Mouse (Mus musculus): ENCODE results near the gene Bptf.
"Not testable (repeated sequence)": the region's sequence is repeated elsewhere in the genome, so short reads cannot be mapped to it uniquely, and the experiment has no call there.

Bptf gene

DNA sequence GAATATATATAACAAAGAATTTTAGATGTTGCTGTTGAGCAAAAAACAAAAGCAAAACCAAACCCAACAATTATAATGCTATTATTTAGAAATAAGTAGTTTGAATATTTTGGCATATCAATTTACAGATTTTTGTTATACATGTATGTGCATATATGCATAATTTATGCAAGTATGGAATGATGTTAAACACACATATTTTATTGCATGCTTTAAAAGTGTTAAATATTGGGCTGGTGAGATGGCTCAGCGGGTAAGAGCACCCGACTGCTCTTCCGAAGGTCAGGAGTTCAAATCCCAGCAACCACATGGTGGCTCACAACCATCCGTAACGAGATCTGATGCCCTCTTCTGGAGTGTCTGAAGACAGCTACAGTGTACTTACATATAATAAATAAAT, 112.2 kb downstream of the Bptf start:
- not testable (repeated sequence) for DNase-seq (ENCODE audit: extremely low read depth, low read depth, low spot score)

DNA sequence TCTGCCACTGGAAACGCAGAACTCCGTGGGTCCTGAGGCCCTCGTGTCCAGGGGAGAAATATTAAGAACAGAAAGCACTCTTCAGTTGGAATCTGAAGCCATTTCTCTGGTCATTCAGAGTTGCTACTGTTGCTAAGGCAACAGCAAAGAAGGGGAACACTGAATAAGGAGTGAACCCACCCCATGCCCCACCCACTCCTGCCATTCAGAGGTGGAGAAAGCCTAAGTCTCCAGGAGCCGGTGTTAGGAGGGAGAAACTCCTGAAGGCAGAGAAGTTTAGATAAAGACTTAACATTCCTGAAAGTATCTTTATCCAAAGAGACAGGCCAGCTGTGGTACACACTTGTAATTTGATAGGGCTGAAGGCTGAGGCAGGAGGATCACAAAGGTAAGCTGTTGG, 112.6 kb downstream of the Bptf start:
- no peak for DNase-seq (ENCODE audit: extremely low read depth, low read depth, low spot score)

- DNase-seq (ENCODE audit: extremely low read depth, low read depth, low spot score): no peak
Observed at GRCm38 (mm10) chr11:107018606-107019005, 113.3 kb downstream of the Bptf start.

DNA sequence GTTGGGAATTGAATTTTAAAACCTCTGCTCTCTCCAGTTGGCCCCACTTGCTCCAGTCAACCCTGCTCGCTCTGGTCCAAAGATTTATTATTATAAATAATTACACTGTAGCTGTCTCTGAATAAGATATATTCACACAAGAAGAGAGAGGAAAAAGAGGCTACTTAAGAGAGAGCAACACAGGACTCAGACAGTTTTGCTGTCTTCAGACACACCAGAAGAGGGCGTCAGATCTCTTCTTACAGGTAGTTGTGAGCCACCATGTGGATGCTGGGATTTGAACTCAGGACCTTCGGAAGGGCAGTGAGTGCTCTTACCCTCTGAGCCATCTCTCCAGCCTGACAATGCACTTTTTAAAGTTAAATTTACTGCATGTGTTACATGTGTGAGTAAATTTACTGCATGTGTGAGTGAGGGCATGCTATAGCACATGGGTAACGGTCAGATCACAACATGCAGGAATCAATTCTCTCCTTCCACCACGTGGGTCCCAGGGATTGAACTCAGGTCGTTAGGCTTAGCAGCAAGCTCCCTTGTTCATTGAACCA, 114.5 kb downstream of the Bptf start:
- DNase-seq (ENCODE audit: extremely low read depth, low read depth, low spot score): no peak

DNA sequence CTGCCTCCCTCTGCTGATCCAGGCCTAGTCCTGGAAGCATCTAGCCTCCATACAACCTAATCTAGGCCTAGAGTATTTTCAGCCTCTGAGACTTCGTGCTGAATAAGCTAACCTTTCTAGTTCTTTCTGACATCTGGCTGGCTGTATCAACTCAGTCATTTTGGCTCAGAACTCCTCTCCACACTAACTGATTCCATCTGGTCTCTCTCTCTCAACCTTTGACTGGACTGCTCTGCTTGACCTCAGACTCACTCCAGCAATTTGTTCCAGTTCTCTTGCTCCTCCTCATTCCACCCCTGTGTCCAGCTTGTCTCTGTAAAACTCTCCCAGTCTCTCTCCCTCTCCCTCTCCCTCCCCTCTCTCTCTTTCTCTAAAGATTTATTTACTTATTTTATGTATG, 115.0 kb downstream of the Bptf start:
- no peak for DNase-seq (ENCODE audit: extremely low read depth, low read depth, low spot score)

- not testable (repeated sequence) for DNase-seq (ENCODE audit: extremely low read depth, low read depth, low spot score)
Observed at GRCm38 (mm10) chr11:107015535-107016187, 116.3 kb downstream of the Bptf start.

DNA sequence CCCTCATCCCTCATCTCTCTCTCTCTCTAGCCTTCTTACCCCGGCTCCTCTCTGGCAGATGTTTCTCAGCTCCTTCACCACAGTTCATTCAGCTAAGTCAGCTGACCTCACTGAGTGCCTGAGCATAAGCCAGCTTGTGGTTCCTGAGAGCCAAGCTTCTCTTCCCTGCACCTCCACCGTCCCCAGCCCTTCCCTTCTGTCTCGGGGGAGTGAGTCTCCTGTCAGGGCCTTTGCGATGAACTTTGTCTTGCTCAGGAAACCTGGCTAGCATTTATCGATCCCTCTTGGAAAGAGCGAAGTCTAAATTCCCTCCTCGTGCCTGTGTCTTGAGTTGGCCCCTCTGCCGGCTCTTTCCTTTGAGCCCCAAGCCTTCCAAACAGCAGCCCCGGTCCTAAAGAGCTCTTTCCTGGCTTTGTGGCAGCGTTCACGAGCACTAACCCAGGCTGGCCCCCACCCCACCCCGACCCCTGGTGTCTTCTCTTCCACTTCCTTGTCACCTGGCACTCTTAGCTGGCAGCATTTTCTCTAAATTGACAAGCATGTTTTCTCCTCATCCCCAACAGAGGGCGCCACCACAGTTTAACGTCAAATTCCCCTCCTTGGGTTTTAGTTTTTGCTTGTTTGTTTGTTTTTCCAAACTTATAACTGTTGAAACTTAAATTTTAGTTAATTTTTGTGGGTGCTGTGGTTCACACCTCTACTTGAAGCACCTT, 117.2 kb downstream of the Bptf start:
- no peak for DNase-seq (ENCODE audit: extremely low read depth, low read depth, low spot score)

GRCm38 (mm10) chr11:107014020-107014585, 117.8 kb downstream of the Bptf start:
- DNase-seq (ENCODE audit: extremely low read depth, low read depth, low spot score): no peak

DNA sequence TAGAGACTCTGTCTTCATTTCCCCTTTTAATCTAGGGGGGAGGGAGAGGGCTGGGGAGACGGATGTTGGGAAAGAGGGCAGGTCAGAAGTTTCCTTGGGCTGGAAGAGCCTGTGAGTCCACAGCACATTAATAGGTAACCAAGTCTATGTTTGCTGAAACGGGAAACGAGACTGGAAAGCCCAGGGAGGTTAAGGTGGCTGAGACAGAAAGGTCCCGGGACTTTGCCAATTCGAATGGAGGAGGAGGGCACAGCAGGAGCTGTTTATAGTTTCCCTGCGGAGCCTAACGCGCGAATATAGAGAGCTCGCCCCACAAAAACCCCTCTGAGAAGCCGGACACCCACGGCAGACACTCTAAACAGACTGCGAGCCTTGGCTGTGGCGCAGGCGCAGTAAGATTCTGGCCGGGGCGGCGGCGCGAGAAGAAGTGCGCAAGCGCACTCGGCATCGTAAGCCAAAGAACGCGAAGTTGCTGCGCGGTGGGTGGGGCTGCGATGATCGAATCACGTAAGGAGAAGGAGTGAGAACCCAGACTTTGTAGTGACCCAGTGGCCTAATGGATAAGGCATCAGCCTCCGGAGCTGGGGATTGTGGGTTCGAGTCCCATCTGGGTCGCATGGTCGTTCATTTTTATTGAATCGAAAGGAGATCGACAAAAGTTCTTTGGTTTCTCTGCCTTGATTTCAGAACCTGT, 119.5 kb downstream of the Bptf start:
- DNase-seq (ENCODE audit: extremely low read depth, low read depth, low spot score): no peak

DNA sequence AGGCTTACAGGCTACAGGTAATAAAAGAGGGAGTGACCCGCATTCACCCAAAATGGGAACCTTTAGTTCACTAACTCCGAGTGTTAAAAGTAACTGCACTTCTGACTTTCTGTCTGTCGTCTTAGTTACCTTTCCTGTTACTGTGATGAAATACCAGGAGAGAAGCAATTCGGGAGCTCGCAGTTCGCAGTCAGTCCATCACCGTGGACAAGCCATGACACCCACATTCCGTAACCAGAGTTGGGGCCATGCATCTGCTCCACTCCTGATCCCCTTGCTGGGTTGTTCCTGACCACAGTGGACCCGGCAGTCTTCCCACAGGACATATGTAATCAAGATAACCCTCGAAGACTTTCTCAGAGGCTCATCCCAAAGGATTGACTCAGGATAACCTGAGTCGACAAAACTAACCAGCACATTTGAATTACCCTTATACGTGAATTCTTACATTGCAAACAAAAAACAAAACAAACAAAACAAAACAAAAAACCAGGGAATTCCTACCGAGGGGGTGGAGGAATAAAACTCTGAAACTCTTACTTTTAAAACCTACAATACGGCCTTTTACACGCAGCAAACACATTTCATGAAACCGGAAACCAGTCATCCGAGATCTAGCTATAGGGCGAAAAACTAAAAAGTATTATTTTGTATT, 120.1 kb downstream of the Bptf start:
- no peak for DNase-seq (ENCODE audit: extremely low read depth, low read depth, low spot score)

DNA sequence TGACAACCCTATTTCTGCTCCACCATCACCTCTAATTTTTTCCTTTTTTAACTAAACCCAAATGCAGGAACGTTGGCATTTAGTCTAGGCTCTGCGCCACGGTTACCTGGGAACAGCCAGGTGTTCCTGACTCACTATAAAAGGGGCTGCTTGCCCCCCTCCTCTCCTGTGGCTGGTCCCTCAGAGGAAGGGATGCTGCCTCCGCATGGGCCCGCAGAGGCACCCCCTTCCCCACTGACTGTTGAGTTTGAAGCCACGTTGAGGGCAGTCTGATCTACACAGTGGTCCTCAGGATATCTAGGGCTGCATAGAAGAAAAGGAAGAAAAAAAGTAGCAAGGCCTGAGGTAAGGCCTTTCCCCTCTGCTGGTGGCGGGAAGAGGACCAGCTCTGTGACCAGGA, 120.8 kb downstream of the Bptf start:
- no peak for DNase-seq (ENCODE audit: extremely low read depth, low read depth, low spot score)

DNA sequence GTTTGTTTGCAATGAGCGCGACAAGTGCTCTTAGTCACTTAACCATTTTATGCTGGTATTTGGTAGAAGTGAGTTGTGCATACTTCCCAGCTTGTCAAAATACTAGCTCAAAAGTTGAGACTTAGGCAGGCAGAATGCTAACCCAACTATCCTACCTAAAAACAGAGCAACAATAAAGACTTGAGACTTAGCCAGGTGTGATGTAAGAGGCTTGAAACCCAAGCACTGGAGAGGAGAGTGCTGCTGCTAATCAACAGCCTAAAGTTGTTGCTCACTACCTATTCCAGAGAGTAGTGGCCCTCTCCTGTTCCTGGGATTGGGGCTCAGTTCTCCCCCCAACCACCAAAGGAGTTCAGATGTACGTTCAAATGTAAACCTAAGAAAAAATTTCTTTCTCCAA, 121.5 kb downstream of the Bptf start:
- DNase-seq (ENCODE audit: extremely low read depth, low read depth, low spot score): no peak

- DNase-seq (ENCODE audit: extremely low read depth, low read depth, low spot score): no peak
Observed at GRCm38 (mm10) chr11:107005538-107005937, 126.4 kb downstream of the Bptf start.

- no peak for DNase-seq (ENCODE audit: extremely low read depth, low read depth, low spot score)
Observed at GRCm38 (mm10) chr11:107001760-107002675, 129.9 kb downstream of the Bptf start.

DNA sequence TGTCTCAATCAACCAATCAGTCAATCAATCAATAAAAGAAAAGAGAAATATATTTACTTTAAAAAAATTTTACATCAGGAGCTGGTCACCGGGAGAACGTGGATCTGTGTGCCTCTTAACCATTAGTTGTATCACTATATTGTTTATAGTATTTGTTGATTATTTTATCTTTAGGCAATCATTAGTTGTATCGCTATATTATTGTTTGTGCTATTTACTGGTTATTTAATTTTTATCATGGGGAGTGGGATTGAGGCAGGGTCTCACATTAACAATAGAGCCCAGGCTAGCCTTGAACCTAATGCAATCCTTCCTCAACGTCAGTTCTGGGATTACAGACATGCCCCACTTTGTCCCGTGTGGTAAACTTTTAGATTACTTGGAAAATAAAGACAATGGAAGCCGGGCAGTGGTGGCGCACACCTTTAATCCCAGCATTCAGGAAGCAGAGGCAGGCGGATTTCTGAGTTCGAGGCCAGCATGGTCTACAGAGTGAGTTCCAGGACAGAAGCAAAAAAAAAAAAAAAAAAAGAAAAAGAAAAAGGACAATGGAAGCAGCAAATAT, 131.9 kb downstream of the Bptf start:
- DNase-seq (ENCODE audit: extremely low read depth, low read depth, low spot score): no peak

DNA sequence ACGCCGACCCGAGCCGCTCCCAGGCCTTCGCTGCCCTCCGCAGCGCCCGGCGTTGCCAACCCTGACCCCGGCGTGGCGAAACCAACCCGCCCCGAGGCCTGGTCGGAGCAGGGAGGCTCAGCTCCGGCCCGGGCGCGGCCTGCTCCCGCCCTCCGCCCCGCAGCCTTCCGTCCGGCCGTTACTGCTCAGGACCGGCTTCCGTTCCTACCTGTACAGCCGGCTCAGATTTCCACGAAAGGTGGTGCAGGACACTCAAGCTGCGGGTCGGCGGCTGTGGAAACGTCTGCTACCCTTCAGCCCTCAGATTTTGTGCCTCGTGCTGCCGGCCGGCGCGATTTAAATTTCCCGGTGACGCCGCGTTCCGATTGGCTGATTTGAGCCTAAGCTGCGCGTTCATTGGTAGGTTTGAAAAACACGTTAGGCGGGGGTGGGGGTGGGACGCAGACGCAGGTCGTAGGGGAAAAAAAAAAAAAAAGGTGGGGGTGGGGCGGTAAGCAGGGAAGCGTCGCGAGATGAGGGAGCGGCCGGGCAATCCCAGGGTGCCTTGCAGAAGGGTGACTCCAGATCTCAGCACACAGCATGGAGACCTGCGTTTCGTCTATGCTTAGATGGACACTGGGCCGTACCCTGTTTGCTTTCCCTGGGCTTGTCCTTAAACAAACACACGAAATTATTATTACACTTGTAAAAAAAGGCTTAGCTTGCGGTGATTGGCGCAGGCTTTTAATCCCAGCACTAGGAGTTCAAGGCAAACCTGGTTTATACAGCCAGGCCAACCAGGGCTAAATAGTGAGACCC, 132.6 kb downstream of the Bptf start, which contains the start of gene Kpna2:
Gene Kpna2 (minus strand): TSS at position 391 of the 798 bp plus-strand sequence.
- DNase-seq (ENCODE audit: extremely low read depth, low read depth, low spot score): no peak

DNA sequence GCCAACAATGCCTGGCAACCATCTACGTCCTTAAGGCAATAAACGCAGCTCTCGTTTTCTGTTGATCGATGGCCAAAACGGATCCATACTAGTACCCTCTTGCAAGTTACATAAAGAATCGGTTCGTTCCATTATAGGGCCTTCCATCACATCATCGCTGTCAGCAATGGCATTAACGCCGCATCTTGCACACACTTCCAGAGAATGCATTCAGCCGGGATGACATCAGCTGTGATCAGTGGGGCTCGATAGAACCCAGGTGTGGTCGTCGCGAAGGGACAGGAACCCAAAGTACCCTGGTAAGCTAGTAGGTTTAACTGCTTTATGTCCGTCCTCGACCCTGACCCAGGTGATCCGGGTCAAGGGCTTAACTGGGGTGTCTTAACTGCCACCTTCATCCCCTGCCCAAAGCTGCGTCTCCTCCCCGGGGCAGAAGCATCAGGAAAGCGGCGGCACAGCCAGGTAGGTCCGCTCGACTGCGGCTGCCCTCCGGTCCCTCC, 133.2 kb downstream of the Bptf start:
- no peak for DNase-seq (ENCODE audit: extremely low read depth, low read depth, low spot score)

DNA sequence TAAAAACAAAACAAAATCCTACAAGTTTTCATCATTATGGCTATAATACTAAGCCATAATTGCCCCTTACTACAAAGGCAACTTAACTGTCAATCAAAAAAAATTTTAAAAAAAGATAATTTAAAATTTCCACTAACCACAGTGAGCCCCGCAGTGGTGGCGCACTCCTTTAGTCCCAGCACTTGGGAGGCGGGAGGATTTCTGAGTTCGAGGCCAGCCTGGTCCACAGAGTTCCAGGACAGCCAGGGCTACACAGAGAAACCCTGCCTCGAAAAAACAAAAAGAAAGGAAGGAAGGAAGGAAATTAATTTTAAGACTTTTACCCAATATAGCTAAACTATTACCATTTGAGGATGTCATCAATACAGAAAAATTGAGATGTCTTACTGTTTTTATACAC, 134.0 kb downstream of the Bptf start:
- DNase-seq (ENCODE audit: extremely low read depth, low read depth, low spot score): no peak

DNA sequence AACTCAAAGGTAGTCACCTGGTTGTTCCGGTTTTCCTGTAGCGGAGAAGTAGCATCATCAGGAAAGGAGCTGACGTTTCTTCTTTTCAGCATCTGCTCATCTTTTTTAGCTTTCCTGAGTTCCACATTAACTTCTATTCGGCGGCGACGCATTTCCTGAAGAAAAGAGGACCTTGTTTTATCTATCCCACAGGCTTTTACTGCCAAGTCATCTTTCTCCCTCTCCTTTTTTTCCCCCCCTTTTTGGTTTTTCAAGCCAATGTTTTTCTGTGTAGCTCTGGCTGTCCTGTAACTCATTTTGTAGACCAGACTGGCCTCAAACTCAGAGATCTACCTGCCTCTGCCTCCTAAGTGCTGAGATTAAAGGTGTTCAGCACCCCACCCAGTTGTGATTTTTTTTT, 135.4 kb downstream of the Bptf start:
- DNase-seq (ENCODE audit: extremely low read depth, low read depth, low spot score): not testable (repeated sequence)

Measured in fat pad, adult 2 months (tissue).